Mouse (Mus musculus): ENCODE measurements around the gene Tmem210. TPM values are rescaled to one million over a fixed set of nuclear protein-coding genes. Genes with fewer than 3 reads are reported as not detected.
A peak's percentile ranks its signal among the peaks of the same experiment; 100 is the strongest.
"Not testable (repeated sequence)": the region's sequence is repeated elsewhere in the genome, so short reads cannot be mapped to it uniquely, and the experiment has no call there.

Gene Tmem210
- polyA plus RNA-seq (2012; rRNA removed): not detected in 2 replicates

DNA sequence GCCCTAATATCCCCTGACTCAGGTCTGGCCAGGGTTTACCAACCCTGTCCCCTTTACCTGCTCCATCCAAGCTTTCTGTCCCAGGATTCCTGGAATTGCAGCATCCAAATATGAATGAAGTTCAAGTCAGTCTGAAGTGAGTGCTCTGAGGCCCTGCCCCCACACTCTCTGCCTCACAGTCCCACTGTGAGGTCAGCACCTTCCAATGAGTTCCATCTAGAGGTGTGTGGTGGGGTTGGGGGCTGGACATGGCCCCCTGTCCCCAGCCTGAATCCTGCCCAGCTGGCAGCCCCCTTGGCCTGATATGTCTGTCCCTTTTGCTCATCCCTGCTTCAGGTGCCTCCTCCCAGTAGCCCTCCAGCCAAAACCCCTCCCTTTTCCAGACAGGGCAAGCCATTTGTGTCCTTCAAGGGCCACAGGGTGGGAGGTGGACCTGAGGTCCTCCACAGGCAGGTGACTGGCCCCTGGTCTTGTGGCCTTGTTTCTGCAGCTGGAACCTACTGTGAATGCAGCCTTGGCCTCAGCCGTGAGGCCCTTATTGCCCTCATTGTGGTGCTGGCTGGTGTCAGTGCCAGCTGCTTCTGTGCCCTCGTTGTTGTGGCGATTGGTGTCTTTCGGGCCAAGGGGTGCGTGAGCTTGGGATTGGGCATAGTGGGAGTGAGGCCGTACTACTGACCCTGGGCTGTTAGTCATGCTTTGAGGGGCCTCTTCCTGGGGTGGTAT, at the start of gene Tmem210:
Tmem210 (plus strand) TSS at position 219 of the 723 bp plus-strand sequence.
- DNase-seq (ENCODE audit: low spot score): no peak

DNA sequence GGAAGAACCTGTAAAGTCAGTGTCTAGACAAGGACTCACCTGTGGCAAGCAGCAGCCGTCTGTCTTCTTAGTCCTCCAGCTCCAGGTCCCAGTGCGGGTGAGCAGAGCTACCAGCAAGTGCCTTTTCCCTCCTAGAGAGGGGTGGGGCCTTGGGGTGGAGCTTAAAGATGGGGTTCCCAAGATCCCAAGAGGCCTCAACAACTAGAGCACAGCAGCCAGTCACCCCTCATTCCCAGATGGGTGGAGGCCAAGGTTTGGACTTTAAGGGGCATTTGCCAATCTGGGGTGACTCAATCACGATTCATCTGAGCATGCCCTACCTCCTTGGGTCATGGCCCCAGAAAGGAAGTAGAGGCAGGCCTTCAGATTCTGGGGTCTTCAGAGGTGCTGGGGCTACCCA, 48.2 kb upstream of the Tmem210 start:
- no peak for DNase-seq (ENCODE audit: low spot score)

DNA sequence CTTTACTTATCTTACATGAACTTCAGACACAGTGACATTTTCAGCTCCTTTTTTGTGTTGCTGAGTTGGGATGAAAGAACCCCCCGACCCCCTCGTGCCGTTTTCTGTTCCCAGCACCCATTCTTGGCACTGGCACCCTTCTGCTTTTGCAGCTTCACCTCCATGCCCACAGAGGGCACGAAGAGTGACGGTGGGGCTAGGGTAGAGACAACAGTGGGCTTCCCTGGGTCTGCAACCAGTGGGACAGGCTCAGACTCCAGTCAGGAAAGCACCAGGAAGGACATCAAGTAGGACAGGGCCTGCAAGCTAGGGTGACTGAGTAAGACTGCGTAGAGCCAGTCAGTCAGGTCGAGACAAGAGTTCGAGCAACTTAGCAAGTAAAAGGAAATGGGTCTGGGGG, 47.6 kb upstream of the Tmem210 start:
- no peak for DNase-seq (ENCODE audit: low spot score)

DNA sequence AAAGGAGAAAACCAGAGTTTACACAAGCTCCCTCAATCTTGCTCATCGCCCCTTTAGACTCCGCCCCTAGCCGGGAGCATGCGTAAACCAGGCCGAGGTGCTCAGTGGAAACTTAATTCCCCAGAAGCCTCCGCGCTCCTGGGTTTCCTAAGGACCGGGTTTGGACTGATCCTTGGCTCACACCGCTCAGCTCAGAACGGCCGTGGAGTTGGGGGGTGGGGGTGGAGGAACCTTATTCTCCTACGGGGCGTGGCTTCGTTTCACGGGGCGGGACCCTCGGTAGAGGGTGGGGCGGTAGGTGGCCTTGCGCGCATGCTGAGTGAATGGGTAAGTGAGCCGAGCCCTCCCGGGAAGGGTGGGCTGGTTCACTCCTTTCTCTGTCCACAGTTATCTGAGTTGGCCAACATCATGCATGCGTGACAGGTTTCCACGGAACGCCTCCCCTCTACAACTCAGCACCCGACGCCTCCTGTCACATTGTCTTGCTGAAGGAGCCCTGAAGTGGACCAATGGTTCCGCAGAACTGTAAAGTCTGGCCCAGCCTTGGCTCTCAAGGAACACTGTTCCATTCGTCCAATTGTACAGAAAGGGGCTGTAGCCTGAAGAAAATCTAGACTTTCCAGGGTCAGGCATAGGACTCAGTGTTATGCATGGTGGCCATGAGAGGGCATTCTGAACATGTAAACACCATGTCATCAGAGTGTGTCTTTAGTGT, 47.1 kb upstream of the Tmem210 start:
- DNase-seq (ENCODE audit: low spot score): no peak

DNA sequence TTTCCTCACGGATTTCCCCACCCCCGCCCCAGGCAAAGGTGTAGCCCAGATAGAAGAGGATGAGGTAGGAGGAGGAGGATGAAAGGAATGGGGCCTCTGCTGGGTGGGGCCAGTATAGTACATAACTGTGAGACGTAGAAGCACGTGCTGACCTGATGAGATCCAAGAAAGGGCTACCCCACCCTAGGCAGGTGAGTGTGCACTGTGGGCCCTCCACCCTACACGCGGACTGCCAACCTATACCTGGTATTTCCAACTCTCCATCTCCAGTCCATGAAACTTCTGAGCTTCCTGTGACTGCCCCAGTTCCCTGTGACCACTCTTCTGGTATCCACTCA, 46.5 kb upstream of the Tmem210 start:
- DNase-seq (ENCODE audit: low spot score): no peak

DNA sequence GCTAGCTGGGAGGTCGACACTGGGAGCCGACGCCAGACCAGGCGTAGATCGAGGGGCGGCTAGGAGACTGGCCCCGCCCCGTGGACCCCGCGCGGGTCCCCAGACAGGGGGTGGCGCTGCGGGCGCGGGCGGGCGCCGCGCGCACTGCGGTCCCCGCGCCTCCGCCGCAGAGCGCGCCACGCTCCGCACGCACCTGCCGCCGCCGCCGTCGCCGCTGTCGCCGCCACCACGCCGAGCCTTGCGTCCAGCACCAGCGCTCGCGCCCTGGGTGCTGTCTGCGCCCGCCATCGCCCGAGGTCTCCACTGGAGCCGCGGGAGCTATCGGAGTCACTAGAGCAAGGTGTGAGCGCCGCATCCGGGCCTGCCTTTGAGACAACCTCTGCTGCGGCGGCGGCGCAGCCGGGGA, 45.8 kb upstream of the Tmem210 start, which contains the start of the genes Rnf208 and Cysrt1:
Rnf208 (plus strand) TSS at position 155 of the 406 bp plus-strand sequence.
Cysrt1 (minus strand) TSS at position 352 of the 406 bp plus-strand sequence.
- DNase-seq (ENCODE audit: low spot score): no peak

DNA sequence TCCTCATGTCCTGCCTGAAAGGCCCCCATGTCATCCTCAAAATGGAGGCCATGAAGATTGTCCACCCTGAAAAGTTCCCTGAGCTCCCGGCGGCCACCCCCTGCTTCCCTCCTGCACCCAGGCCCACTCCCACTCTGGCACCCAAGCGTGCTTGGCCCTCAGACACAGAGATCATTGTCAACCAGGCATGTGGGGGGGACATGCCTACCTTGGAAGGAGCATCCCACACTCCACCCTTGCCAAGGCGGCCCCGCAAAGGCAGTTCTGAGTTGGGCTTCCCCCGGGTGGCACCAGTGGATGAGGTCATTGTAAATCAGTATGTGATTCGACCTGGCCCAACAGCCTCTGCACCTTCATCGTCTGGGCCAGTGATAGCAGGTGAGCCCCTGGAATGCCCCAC, 44.6 kb upstream of the Tmem210 start:
- no peak for DNase-seq (ENCODE audit: low spot score)

GRCm38 (mm10) chr2:25244144-25244543, 43.8 kb upstream of the Tmem210 start:
- no peak for DNase-seq (ENCODE audit: low spot score)

GRCm38 (mm10) chr2:25246183-25247072, 41.5 kb upstream of the Tmem210 start, which contains the start of gene AL732309.1:
AL732309.1 (minus strand) TSS chr2:25246863.
- no peak for DNase-seq (ENCODE audit: low spot score)

GRCm38 (mm10) chr2:25252331-25252730, 35.6 kb upstream of the Tmem210 start:
- no peak for DNase-seq (ENCODE audit: low spot score)

DNA sequence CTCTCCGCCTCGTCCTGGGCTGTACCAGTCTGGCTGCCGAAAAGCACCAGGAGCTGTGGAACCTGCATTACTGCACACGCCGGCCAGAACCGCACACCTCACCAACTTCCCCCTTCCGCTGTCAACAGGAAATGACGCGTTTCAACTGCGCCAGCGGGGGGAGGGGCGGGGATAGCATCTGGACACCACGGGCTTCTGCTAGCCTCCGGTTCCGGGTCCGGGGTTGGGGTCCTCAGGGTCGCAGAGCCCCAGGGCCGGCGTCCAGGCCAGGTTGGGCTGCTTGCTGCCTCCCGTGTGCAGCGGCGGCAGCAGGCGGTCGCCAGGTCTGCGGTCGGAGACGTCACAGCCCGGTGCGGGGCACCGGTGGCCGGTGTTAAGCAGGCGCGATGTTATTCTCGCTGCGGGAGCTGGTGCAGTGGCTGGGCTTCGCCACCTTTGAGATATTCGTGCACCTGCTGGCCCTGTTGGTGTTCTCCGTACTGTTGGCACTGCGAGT, 32.6 kb upstream of the Tmem210 start, which contains the start of gene Tmem203:
Tmem203 (plus strand) TSS at position 156 of the 496 bp plus-strand sequence.
- DNase-seq (ENCODE audit: low spot score): peak; percentile 75

GRCm38 (mm10) chr2:25256443-25257109, 31.4 kb upstream of the Tmem210 start:
- not testable (repeated sequence) for DNase-seq (ENCODE audit: low spot score)

GRCm38 (mm10) chr2:25257250-25257649, 30.7 kb upstream of the Tmem210 start:
- not testable (repeated sequence) for DNase-seq (ENCODE audit: low spot score)

DNA sequence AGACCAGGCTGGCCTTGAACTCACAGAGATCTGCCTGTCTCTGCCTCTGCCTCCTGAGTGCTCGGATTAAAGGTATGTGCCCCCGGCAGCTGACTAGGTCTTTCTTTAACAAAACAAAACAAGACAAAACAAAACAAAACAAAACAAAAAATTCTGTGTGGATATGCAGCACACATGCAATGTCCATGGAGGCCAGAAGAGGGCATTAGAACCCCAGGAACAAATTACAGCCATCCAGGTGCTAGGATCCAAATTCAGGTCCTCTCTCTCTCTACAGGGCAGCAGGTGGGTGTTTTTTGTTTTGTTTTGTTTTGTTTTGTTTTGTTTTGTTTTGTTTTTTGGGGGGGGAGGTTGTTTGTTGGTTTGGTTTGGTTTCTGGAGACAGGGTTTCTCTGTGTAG, 29.1 kb upstream of the Tmem210 start:
- DNase-seq (ENCODE audit: low spot score): no peak

DNA sequence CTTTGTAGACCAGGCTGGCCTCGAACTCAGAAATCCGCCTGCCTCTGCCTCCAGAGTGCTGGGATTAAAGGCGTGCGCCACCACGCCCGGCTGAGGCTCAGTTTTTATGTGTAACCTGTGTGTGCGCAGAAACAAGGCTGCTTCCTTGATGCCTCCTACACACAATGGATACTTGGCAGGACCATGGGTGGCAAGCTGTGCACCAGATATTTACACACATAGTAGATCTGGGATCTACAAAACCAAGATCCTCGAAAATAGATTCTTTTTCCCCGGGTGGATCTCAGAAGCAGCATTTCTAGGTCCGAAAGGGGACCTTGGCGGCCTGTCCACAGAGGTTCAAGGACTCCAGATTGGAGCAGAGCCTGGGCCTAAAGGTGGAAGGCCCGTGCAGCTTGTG, 26.1 kb upstream of the Tmem210 start:
- DNase-seq (ENCODE audit: low spot score): no peak

DNA sequence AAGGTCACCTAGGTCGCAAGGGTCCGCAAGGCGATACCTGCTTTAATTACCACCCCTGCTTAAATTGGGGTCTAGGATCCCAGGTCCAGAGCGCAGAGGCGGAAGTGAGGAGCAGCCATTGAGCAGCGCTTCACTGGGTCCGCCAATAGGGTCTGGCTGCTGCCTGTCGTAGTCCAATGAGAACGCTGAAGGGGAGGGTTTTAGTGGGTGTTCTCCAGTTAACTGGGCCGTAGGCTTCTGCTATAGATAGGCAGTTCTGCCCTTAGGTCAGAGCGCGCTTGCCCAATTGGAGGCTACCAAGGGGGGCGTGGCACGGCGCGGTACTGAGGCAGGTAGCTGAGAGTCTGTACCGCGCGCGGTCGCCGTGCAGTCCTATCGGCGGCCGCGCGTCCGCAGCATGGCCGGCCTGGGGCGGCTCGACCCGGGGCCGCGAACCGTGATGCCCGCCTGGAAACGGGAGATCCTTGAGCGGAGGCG, 25.6 kb upstream of the Tmem210 start, which contains the start of gene Tprn:
Tprn (plus strand) TSS at position 328 of the 477 bp plus-strand sequence.
- DNase-seq (ENCODE audit: low spot score): peak; percentile 82

GRCm38 (mm10) chr2:25262795-25263622, 24.9 kb upstream of the Tmem210 start:
- peak; percentile 36 for DNase-seq (ENCODE audit: low spot score)

- no peak for DNase-seq (ENCODE audit: low spot score)
These were observed 24.2 kb upstream of the Tmem210 start for GRCm38 (mm10) chr2:25263623-25264285.

- no peak for DNase-seq (ENCODE audit: low spot score)
These were observed 23.7 kb upstream of the Tmem210 start for GRCm38 (mm10) chr2:25264286-25264660.

Data from urinary bladder, adult 2 months (tissue).